Mouse (Mus musculus) spleen, adult 2 months (tissue): Measurements from ENCODE around the gene Foxr1.

Experiments
- CTCF ChIP-seq: fragments of 200-500 bp; IDR thresholded peaks from 2 replicates; pipeline ENCODE4 v1.5.1; 2011; ENCODE audit warnings: mild to moderate bottlenecking, inconsistent platforms; ENCODE audit not compliant: insufficient read depth, insufficient read length, insufficient replicate concordance; ENCODE audit errors: extremely low read depth
- POLR2A ChIP-seq: fragments of 200-500 bp; IDR thresholded peaks from 2 replicates; pipeline ENCODE4 v1.6.1; 2011; ENCODE audit warnings: low read depth, low read length, inconsistent platforms

- TF ChIP-seq CTCF (no peak), POLR2A (no peak)
Measured at GRCm38 (mm10) chr9:44432577-44433185, 8.3 kb downstream of the Foxr1 start.
